Mouse (Mus musculus) embryonic facial prominence, embryonic 12.5 days (tissue): Measurements from ENCODE around the gene Uaca. TPM values are rescaled to one million over a fixed set of nuclear protein-coding genes. Genes with fewer than 3 reads are reported as not detected.
A peak's percentile ranks its signal among the peaks of the same experiment; 100 is the strongest.

Experiments
- ATAC-seq: fragments of 200-750 bp; cut with Nextera tagmentation; 2 replicates; pipeline ENCODE4 v1.8.0; 2017; ENCODE audit not compliant: insufficient number of reproducible peaks, insufficient read depth, low FRiP score, low TSS enrichment
- H3K27ac ChIP-seq: fragments of 300-500 bp; sonication (generic); 2 replicates; pipeline ENCODE4 v1.5.1; 2016; ENCODE audit warnings: mild to moderate bottlenecking
- H3K27me3 ChIP-seq: fragments of 300-500 bp; sonication (generic); 2 replicates; pipeline ENCODE4 v1.6.1; 2016; ENCODE audit warnings: mild to moderate bottlenecking, moderate library complexity
- H3K36me3 ChIP-seq: fragments of 300-500 bp; sonication (generic); 2 replicates; pipeline ENCODE4 v1.6.1; 2016; ENCODE audit warnings: mild to moderate bottlenecking
- H3K4me1 ChIP-seq: fragments of 300-500 bp; sonication (generic); 2 replicates; pipeline ENCODE4 v1.6.1; 2016
- H3K4me2 ChIP-seq: fragments of 300-500 bp; sonication (generic); replicated peaks from 2 replicates; pipeline ENCODE4 v1.6.1; 2016; ENCODE audit warnings: mild to moderate bottlenecking, moderate library complexity
- H3K4me3 ChIP-seq: fragments of 300-500 bp; sonication (generic); 2 replicates; pipeline ENCODE4 v1.5.1; 2016; ENCODE audit warnings: mild to moderate bottlenecking
- H3K9ac ChIP-seq: fragments of 300-500 bp; sonication (generic); 2 replicates; pipeline ENCODE4 v1.6.1; 2016; ENCODE audit warnings: mild to moderate bottlenecking, moderate library complexity
- H3K9me3 ChIP-seq: fragments of 300-500 bp; sonication (generic); 2 replicates; pipeline ENCODE4 v1.6.1; 2016; ENCODE audit warnings: mild to moderate bottlenecking, moderate library complexity
- WGBS: fragments of 180-500 bp; shearing (Covaris S2); methylation state at CpG from one replicate; pipeline ENCODE4 v1.1.7; 2016; 5-methylcytosine and 5-hydroxymethylcytosine counted together
- polyA plus RNA-seq: library from polyadenylated mRNA; unstranded; fragments of >200 nt; fragmentation: Nextera tagmentation; extraction: Ambion mirVana; gene quantifications from 2 replicates; pipeline ENCODE4 v1.2.1, GENCODE M21; 2016

Uaca gene
- polyA plus RNA-seq, 1 experiment from 2014 or later, result 37.1 TPM

DNA sequence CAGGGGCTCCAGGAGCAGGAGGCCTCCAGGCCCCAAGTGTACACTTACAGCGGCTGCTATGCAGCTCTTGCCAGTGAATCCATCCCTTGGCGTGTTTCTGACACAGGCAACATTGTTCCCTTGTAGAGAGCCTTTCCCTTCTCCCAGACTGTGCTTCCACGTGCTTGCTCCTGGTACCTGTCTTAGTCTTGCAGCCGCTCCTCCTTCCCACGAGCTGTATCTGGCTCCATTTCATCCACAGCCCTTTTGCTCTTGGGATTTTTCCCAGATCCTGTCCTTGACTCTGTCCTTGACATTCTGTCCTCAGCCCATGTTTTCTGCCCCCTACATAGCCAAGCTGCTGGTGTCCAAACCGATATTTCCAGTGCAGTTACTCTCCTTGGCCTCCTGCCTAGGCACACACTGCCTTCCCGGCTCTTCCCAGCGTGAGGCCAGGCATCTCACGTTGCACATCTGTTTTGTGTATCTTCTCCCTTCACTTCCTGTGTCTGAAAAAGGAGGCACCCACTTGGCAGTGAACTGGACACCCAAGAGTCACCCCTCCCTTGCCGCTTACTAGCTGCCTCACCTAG, 34.8 kb upstream of the Uaca start:
- WGBS, result 57% methylated on average over 10 of the region's 10 CpGs

GRCm38 (mm10) chr9:60765181-60765580, 29.2 kb upstream of the Uaca start:
- H3K4me1 ChIP-seq, result 0 out of 2 replicates have a peak, but pooled peaks cover 9% of the 10 kb centered on the region
- no peak overlapping the region for H3K4me2 ChIP-seq
- no peak overlapping the region for H3K9ac ChIP-seq
- no peaks in the 10 kb centered on the region for H3K36me3 ChIP-seq
- no peak for ATAC-seq
- H3K27me3 ChIP-seq, result no peaks in the 10 kb centered on the region
- no peak overlapping the region for H3K27ac ChIP-seq
- H3K4me3 ChIP-seq, result no peak overlapping the region
- H3K9me3 ChIP-seq, result no peaks in the 10 kb centered on the region
- WGBS, result 15% methylated on average over 2 of the region's 2 CpGs

More for the DNA sequence above, 34.8 kb upstream of the Uaca start:
- no peaks in the 10 kb centered on the region for H3K27me3 ChIP-seq
- no peak overlapping the region for H3K4me3 ChIP-seq
- H3K27ac ChIP-seq, result no peak overlapping the region
- ATAC-seq, result no peak
- peaks cover 15% of the 10 kb centered on the region; the same call in 1 of the 2 replicates for H3K4me1 ChIP-seq
- H3K9me3 ChIP-seq, result no peaks in the 10 kb centered on the region
- no peak overlapping the region for H3K4me2 ChIP-seq
- H3K9ac ChIP-seq, result no peak overlapping the region
- no peaks in the 10 kb centered on the region for H3K36me3 ChIP-seq

GRCm38 (mm10) chr9:60768393-60768792, 25.9 kb upstream of the Uaca start:
- Histone ChIP-seq H3K9me3 (no peaks in the 10 kb centered on the region), H3K27ac (no peak overlapping the region), H3K4me1 (0 out of 2 replicates have a peak, but pooled peaks cover 9% of the 10 kb centered on the region), H3K4me2 (no peak overlapping the region), H3K36me3 (no peaks in the 10 kb centered on the region), H3K4me3 (no peak overlapping the region), H3K9ac (no peak overlapping the region), H3K27me3 (no peaks in the 10 kb centered on the region)
- 69% methylated on average over 9 of the region's 9 CpGs for WGBS
- ATAC-seq, result no peak

- no peak overlapping the region for H3K4me2 ChIP-seq
- H3K9me3 ChIP-seq, result no peaks in the 10 kb centered on the region
- no peak overlapping the region for H3K9ac ChIP-seq
- WGBS, result 72% methylated on average over 6 of the region's 6 CpGs
- H3K27ac ChIP-seq, result no peak overlapping the region
- no peaks in the 10 kb centered on the region for H3K27me3 ChIP-seq
- ATAC-seq, result no peak
- 0 out of 2 replicates have a peak, but pooled peaks cover 9% of the 10 kb centered on the region for H3K4me1 ChIP-seq
- no peaks in the 10 kb centered on the region for H3K36me3 ChIP-seq
- H3K4me3 ChIP-seq, result no peak overlapping the region
Measured at GRCm38 (mm10) chr9:60769711-60770111, 24.6 kb upstream of the Uaca start.

GRCm38 (mm10) chr9:60773713-60774112, 20.6 kb upstream of the Uaca start:
- no peaks in the 10 kb centered on the region for H3K27me3 ChIP-seq
- ATAC-seq, result no peak
- no peak overlapping the region for H3K4me3 ChIP-seq
- H3K36me3 ChIP-seq, result no peaks in the 10 kb centered on the region
- whole genome bisulfite sequencing, result 85% methylated on average over 2 of the region's 2 CpGs
- H3K9ac ChIP-seq, result no peak overlapping the region
- no peak overlapping the region for H3K4me2 ChIP-seq
- no peak overlapping the region for H3K27ac ChIP-seq
- no peaks in the 10 kb centered on the region for H3K9me3 ChIP-seq
- 0 out of 2 replicates have a peak, but pooled peaks cover 5% of the 10 kb centered on the region for H3K4me1 ChIP-seq

DNA sequence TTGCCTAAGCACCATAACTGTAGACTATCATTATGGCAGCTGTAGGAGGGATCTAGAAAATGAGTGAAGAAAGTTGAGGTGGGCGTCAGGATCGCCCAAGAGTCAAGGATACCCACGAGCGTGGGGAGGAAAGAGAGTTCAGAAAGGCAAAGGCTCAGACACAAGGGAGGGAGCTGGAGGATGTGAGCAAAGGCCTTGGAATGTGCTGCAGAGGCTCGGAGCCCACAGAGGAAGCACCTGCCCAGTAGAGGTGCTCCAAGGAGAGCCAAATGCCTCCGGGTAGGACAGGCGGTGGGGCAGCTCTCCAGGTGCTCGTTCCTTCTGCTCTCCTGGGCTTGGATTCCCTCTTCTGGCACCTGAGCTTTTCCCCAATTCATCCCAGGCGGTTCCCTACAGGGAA, 17.4 kb upstream of the Uaca start:
- Histone ChIP-seq H3K4me2 (no peak overlapping the region), H3K9me3 (no peaks in the 10 kb centered on the region), H3K27ac (no peak overlapping the region), H3K4me3 (no peak overlapping the region), H3K36me3 (no peaks in the 10 kb centered on the region), H3K27me3 (no peaks in the 10 kb centered on the region), H3K4me1 (no peaks in the 10 kb centered on the region), H3K9ac (no peak overlapping the region)
- 91% methylated on average over 9 of the region's 9 CpGs for WGBS
- no peak for ATAC-seq

- Histone ChIP-seq H3K27ac (no peak overlapping the region), H3K36me3 (no peaks in the 10 kb centered on the region), H3K27me3 (no peaks in the 10 kb centered on the region), H3K4me3 (no peak overlapping the region), H3K9ac (no peak overlapping the region), H3K4me2 (no peak overlapping the region), H3K9me3 (no peaks in the 10 kb centered on the region), H3K4me1 (no peaks in the 10 kb centered on the region)
- WGBS, result 80% methylated on average over 9 of the region's 9 CpGs
- no peak for ATAC-seq
Measured at GRCm38 (mm10) chr9:60782057-60782789, 12.1 kb upstream of the Uaca start.

- Histone ChIP-seq H3K36me3 (no peaks in the 10 kb centered on the region), H3K27ac (no peak overlapping the region), H3K4me3 (no peak overlapping the region), H3K27me3 (no peaks in the 10 kb centered on the region), H3K9me3 (no peaks in the 10 kb centered on the region), H3K4me2 (no peak overlapping the region), H3K4me1 (no peaks in the 10 kb centered on the region), H3K9ac (no peak overlapping the region)
- no peak for ATAC-seq
- 74% methylated on average over 4 of the region's 4 CpGs for WGBS
Measured at GRCm38 (mm10) chr9:60785069-60785468, 9.3 kb upstream of the Uaca start.

- H3K4me3 ChIP-seq, result no peak overlapping the region
- H3K36me3 ChIP-seq, result no peaks in the 10 kb centered on the region
- no peak overlapping the region for H3K9ac ChIP-seq
- no peaks in the 10 kb centered on the region for H3K27me3 ChIP-seq
- H3K4me2 ChIP-seq, result no peak overlapping the region
- H3K4me1 ChIP-seq, result no peaks in the 10 kb centered on the region
- H3K27ac ChIP-seq, result no peak overlapping the region
- no peaks in the 10 kb centered on the region for H3K9me3 ChIP-seq
- ATAC-seq, result no peak
- 15% methylated on average over 2 of the region's 2 CpGs for WGBS
Measured at GRCm38 (mm10) chr9:60787517-60788110, 6.7 kb upstream of the Uaca start.

DNA sequence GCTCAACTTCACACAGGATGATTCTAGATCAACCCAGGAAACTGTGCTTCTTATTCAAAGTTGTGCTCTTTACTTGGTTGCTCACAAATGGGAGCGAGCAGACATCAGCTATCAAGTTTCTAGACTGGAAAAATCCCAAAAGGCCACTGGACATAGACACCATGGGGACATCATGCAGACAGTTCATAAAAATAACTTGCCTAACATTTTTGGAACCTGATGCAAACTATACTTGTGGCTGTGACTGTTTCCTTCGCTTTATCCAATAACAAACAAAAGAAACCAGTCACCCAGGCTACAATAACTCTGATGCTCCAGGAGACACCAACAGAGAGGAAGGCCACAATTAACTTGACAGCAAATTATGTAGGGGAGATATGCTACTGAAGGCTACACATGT, 4.1 kb upstream of the Uaca start:
- Histone ChIP-seq H3K36me3 (no peaks in the 10 kb centered on the region), H3K27me3 (no peaks in the 10 kb centered on the region), H3K9me3 (no peaks in the 10 kb centered on the region), H3K4me3 (no peak overlapping the region), H3K4me2 (no peak overlapping the region), H3K4me1 (peaks cover 4% of the 10 kb centered on the region; the same call in 1 of the 2 replicates), H3K9ac (no peak overlapping the region), H3K27ac (no peak overlapping the region)
- WGBS, result 84% methylated on average over 2 of the region's 2 CpGs
- no peak for ATAC-seq

DNA sequence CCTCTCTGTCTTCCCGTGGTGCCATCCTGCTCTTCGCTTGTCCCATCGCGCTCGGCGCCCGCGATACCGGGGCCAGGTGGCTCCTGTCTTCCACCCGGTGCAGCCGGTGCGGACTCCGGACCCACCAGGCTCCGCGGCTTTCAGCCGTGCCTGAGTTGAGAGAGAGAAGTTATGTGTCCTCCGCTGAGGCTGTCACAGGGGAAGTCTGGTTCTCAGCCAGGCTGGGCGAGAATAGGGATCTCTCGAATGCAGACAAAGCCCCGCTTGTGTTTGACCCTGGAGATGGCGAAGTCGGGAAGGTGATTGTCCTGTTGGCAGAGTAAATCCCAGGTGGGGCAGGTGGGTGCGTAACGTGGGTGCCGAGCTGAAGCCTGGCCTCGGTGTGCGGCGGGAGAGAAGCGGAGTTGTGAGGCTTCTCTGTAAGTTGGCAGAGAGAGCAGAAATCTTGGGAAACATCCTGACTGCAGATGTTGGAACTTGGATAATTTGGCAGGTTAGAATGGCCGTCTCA, 554 bp downstream of the Uaca start:
- H3K9me3 ChIP-seq, result no peaks in the 10 kb centered on the region
- peaks cover 4% of the 10 kb centered on the region; the same call in 1 of the 2 replicates for H3K4me1 ChIP-seq
- peak overlapping the region; percentile 74 for H3K9ac ChIP-seq
- ATAC-seq, result no peak
- H3K4me2 ChIP-seq, result peak overlapping the region; percentile 90
- H3K27me3 ChIP-seq, result no peaks in the 10 kb centered on the region
- H3K27ac ChIP-seq, result peak overlapping the region; percentile 23; the same call in 1 of the 2 replicates
- 2% methylated on average over 30 of the region's 30 CpGs for WGBS
- peak overlapping the region; percentile 69 for H3K4me3 ChIP-seq
- H3K36me3 ChIP-seq, result no peaks in the 10 kb centered on the region

GRCm38 (mm10) chr9:60796076-60796475, 1.7 kb downstream of the Uaca start:
- WGBS, result 83% methylated on average over 7 of the region's 7 CpGs
- H3K27ac ChIP-seq, result no peak overlapping the region
- H3K27me3 ChIP-seq, result no peaks in the 10 kb centered on the region
- H3K4me3 ChIP-seq, result no peak overlapping the region
- ATAC-seq, result no peak
- no peak overlapping the region for H3K4me2 ChIP-seq
- H3K4me1 ChIP-seq, result peaks cover 4% of the 10 kb centered on the region; the same call in 1 of the 2 replicates
- H3K9me3 ChIP-seq, result no peaks in the 10 kb centered on the region
- H3K36me3 ChIP-seq, result no peaks in the 10 kb centered on the region
- H3K9ac ChIP-seq, result no peak overlapping the region
